Mouse (Mus musculus) urinary bladder, postnatal 14 days (tissue): ENCODE data around the gene Pde4c.
A peak's percentile ranks its signal among the peaks of the same experiment; 100 is the strongest.

Experiments
- DNase-seq: peaks from one replicate; pipeline ENCODE4 v3.0.0; 2021; ENCODE audit warnings: low spot score

Gene Pde4c

GRCm38 (mm10) chr8:70721601-70722000 is 1.9 kb upstream of the Pde4c start:
- DNase-seq, result no peak

GRCm38 (mm10) chr8:70724216-70724615 is 696 bp downstream of the Pde4c start:
- DNase-seq, result no peak

GRCm38 (mm10) chr8:70725792-70726447 is 2.4 kb downstream of the Pde4c start:
- DNase-seq, result peak; percentile 41

GRCm38 (mm10) chr8:70726721-70727120 is 3.2 kb downstream of the Pde4c start:
- DNase-seq, result no peak

- DNase-seq, result no peak
Measured at GRCm38 (mm10) chr8:70729808-70730475, 6.4 kb downstream of the Pde4c start.

GRCm38 (mm10) chr8:70730956-70731355 is 7.4 kb downstream of the Pde4c start:
- no peak for DNase-seq

GRCm38 (mm10) chr8:70737705-70738104 is 14.2 kb downstream of the Pde4c start:
- DNase-seq, result no peak

GRCm38 (mm10) chr8:70738211-70738610 is 14.7 kb downstream of the Pde4c start:
- DNase-seq, result no peak

- no peak for DNase-seq
Measured at GRCm38 (mm10) chr8:70741661-70742060, 18.1 kb downstream of the Pde4c start.

- no peak for DNase-seq
Measured at GRCm38 (mm10) chr8:70742176-70742575, 18.7 kb downstream of the Pde4c start.

- no peak for DNase-seq
Measured at GRCm38 (mm10) chr8:70742981-70743655, 19.6 kb downstream of the Pde4c start.

- no peak for DNase-seq
Measured at GRCm38 (mm10) chr8:70743656-70744590, 20.4 kb downstream of the Pde4c start.

GRCm38 (mm10) chr8:70744806-70745205 is 21.3 kb downstream of the Pde4c start:
- DNase-seq, result no peak

GRCm38 (mm10) chr8:70745691-70746220 is 22.2 kb downstream of the Pde4c start:
- no peak for DNase-seq

GRCm38 (mm10) chr8:70746676-70747075 is 23.2 kb downstream of the Pde4c start:
- no peak for DNase-seq

GRCm38 (mm10) chr8:70747211-70747890 is 23.8 kb downstream of the Pde4c start:
- no peak for DNase-seq

GRCm38 (mm10) chr8:70748246-70749096 is 25.0 kb downstream of the Pde4c start:
- no peak for DNase-seq

- no peak for DNase-seq
Measured at GRCm38 (mm10) chr8:70749097-70749674, 25.7 kb downstream of the Pde4c start.

- DNase-seq, result no peak
Measured at GRCm38 (mm10) chr8:70750128-70750680, 26.7 kb downstream of the Pde4c start.
